Mouse (Mus musculus): Measurements from ENCODE around the gene Coa3. TPM values are rescaled to one million over a fixed set of nuclear protein-coding genes. Genes with fewer than 3 reads are reported as not detected.

Gene Coa3
- polyA plus RNA-seq, 1 experiment from 2014 or later: 201 TPM

GRCm38 (mm10) chr11:101230061-101230511 lies 48.8 kb downstream of the Coa3 start:
- Histone ChIP-seq H3K9me3 (no peaks in the 10 kb centered on the region), H3K4me3 (no peak overlapping the region), H3K4me1 (peaks cover 30% of the 10 kb centered on the region), H3K27me3 (no peaks in the 10 kb centered on the region), H3K36me3 (no peaks in the 10 kb centered on the region), H3K9ac (no peak overlapping the region; the same call in 1 of the 2 replicates), H3K27ac (peak overlapping the region; percentile 92), H3K4me2 (replicated peaks) (no peak overlapping the region)
- 9% methylated on average over 2 of the region's 2 CpGs for WGBS
- ATAC-seq (ENCODE audit: insufficient number of reproducible peaks, insufficient read depth, low FRiP score, low TSS enrichment): no peak

- WGBS: 28% methylated on average over 8 of the region's 8 CpGs
Observed at GRCm38 (mm10) chr11:101229361-101229900, 49.5 kb downstream of the Coa3 start.

More at GRCm38 (mm10) chr11:101229361-101229900, 49.5 kb downstream of the Coa3 start:
- Histone ChIP-seq H3K36me3 (no peaks in the 10 kb centered on the region), H3K27ac (peak overlapping the region; percentile 92), H3K4me2 (replicated peaks) (no peak overlapping the region), H3K4me1 (peaks cover 30% of the 10 kb centered on the region), H3K4me3 (no peak overlapping the region), H3K27me3 (no peaks in the 10 kb centered on the region), H3K9me3 (no peaks in the 10 kb centered on the region), H3K9ac (no peak overlapping the region)
- ATAC-seq (ENCODE audit: insufficient number of reproducible peaks, insufficient read depth, low FRiP score, low TSS enrichment): no peak

Other genes starting within 250 kb of the Coa3 start
- 9.4 and 9.5 TPM in 2 replicates for gene Naglu, start 209.1 kb downstream of the Coa3 start, polyA plus RNA-seq (2016; fragmentation: Nextera tagmentation; extraction: Ambion mirVana)
- gene Hsd17b1, start 200.7 kb downstream of the Coa3 start, polyA plus RNA-seq (2016; fragmentation: Nextera tagmentation; extraction: Ambion mirVana): 0.15 TPM in 1 of 2 replicates, not detected in the other
- gene Coasy, start 196.5 kb downstream of the Coa3 start, polyA plus RNA-seq (2016; fragmentation: Nextera tagmentation; extraction: Ambion mirVana): 43.4 and 45.6 TPM in 2 replicates
- 37.8 and 42.8 TPM in 2 replicates for gene Mlx, start 191.8 kb downstream of the Coa3 start, polyA plus RNA-seq (2016; fragmentation: Nextera tagmentation; extraction: Ambion mirVana)
- 45.7 and 46.0 TPM in 2 replicates for gene Psmc3ip, start 183.7 kb downstream of the Coa3 start, polyA plus RNA-seq (2016; fragmentation: Nextera tagmentation; extraction: Ambion mirVana)
- gene Retreg3, start 159.2 kb downstream of the Coa3 start, polyA plus RNA-seq (2016; fragmentation: Nextera tagmentation; extraction: Ambion mirVana): 17.0 and 18.6 TPM in 2 replicates
- 81.7 and 83.6 TPM in 2 replicates for gene Tubg1, start 159.2 kb downstream of the Coa3 start, polyA plus RNA-seq (2016; fragmentation: Nextera tagmentation; extraction: Ambion mirVana)
- 9.4 and 10.8 TPM in 2 replicates for gene Tubg2, start 123.2 kb downstream of the Coa3 start, polyA plus RNA-seq (2016; fragmentation: Nextera tagmentation; extraction: Ambion mirVana)
- 0.50 and 0.60 TPM in 2 replicates for gene Cntnap1, start 108.6 kb downstream of the Coa3 start, polyA plus RNA-seq (2016; fragmentation: Nextera tagmentation; extraction: Ambion mirVana)
- 10.3 and 11.9 TPM in 2 replicates for gene Plekhh3, start 107.8 kb downstream of the Coa3 start, polyA plus RNA-seq (2016; fragmentation: Nextera tagmentation; extraction: Ambion mirVana)
- gene Ccr10, start 103.7 kb downstream of the Coa3 start, polyA plus RNA-seq (2016; fragmentation: Nextera tagmentation; extraction: Ambion mirVana): 0.13 and 0.24 TPM in 2 replicates
- gene Ezh1, start 52.7 kb downstream of the Coa3 start, polyA plus RNA-seq (2016; fragmentation: Nextera tagmentation; extraction: Ambion mirVana): 15.6 and 17.3 TPM in 2 replicates
- 80.2 and 86.9 TPM in 2 replicates for gene Ramp2, start 33.1 kb downstream of the Coa3 start, polyA plus RNA-seq (2016; fragmentation: Nextera tagmentation; extraction: Ambion mirVana)
- gene Vps25, start 25.4 kb downstream of the Coa3 start, polyA plus RNA-seq (2016; fragmentation: Nextera tagmentation; extraction: Ambion mirVana): 93.6 and 99.3 TPM in 2 replicates
- gene Wnk4, start 18.5 kb downstream of the Coa3 start, polyA plus RNA-seq (2016; fragmentation: Nextera tagmentation; extraction: Ambion mirVana): 7.7 and 8.0 TPM in 2 replicates
- 1.4 and 2.0 TPM in 2 replicates for gene Cntd1, start 102 bp downstream of the Coa3 start, polyA plus RNA-seq (2016; fragmentation: Nextera tagmentation; extraction: Ambion mirVana)
- 131 and 137 TPM in 2 replicates for gene Becn1, start 23.2 kb upstream of the Coa3 start, polyA plus RNA-seq (2016; fragmentation: Nextera tagmentation; extraction: Ambion mirVana)
- gene Psme3, start 37.1 kb upstream of the Coa3 start, polyA plus RNA-seq (2016; fragmentation: Nextera tagmentation; extraction: Ambion mirVana): 163 and 172 TPM in 2 replicates
- 1.8 and 2.4 TPM in 2 replicates for gene Aoc2, start 45.9 kb upstream of the Coa3 start, polyA plus RNA-seq (2016; fragmentation: Nextera tagmentation; extraction: Ambion mirVana)
- 0.04 TPM in 1 of 2 replicates, not detected in the other for gene Aoc3, start 51.5 kb upstream of the Coa3 start, polyA plus RNA-seq (2016; fragmentation: Nextera tagmentation; extraction: Ambion mirVana)
- gene G6pc, start 88.4 kb upstream of the Coa3 start, polyA plus RNA-seq (2016; fragmentation: Nextera tagmentation; extraction: Ambion mirVana): not detected in 2 replicates
- gene Aarsd1, start 138.5 kb upstream of the Coa3 start, polyA plus RNA-seq (2016; fragmentation: Nextera tagmentation; extraction: Ambion mirVana): 86.3 and 86.5 TPM in 2 replicates
- 9.6 and 9.9 TPM in 2 replicates for gene Gm27029, start 145.7 kb upstream of the Coa3 start, polyA plus RNA-seq (2016; fragmentation: Nextera tagmentation; extraction: Ambion mirVana)
- gene Rundc1, start 146.0 kb upstream of the Coa3 start, polyA plus RNA-seq (2016; fragmentation: Nextera tagmentation; extraction: Ambion mirVana): 22.5 and 23.0 TPM in 2 replicates
- gene Ptges3l, start 146.2 kb upstream of the Coa3 start, polyA plus RNA-seq (2016; fragmentation: Nextera tagmentation; extraction: Ambion mirVana): 7.4 and 9.1 TPM in 2 replicates
- gene Rpl27, start 163.2 kb upstream of the Coa3 start, polyA plus RNA-seq (2016; fragmentation: Nextera tagmentation; extraction: Ambion mirVana): 361 and 382 TPM in 2 replicates
- gene Ifi35, start 169.3 kb upstream of the Coa3 start, polyA plus RNA-seq (2016; fragmentation: Nextera tagmentation; extraction: Ambion mirVana): 5.9 and 6.1 TPM in 2 replicates
- gene Rnd2, start 185.9 kb upstream of the Coa3 start, polyA plus RNA-seq (2016; fragmentation: Nextera tagmentation; extraction: Ambion mirVana): 15.2 and 17.2 TPM in 2 replicates
- gene Vat1, start 187.1 kb upstream of the Coa3 start, polyA plus RNA-seq (2016; fragmentation: Nextera tagmentation; extraction: Ambion mirVana): 32.2 and 35.4 TPM in 2 replicates